Mouse (Mus musculus) CH12.LX (cell line): ENCODE data around the gene Grap2.

Experiments used
- CTCF ChIP-seq, 2 experiments: IDR thresholded peaks in 1 of 2; conservative IDR thresholded peaks in 1 of 2; 2 replicates each; pipeline ENCODE4 v1.5.1; 2011 to 2012; ENCODE audit warnings: low read depth in 2 of 2, low read length in 2 of 2, improper control_type of control experiment in 1 of 2, inconsistent platforms in 1 of 2, mild to moderate bottlenecking in 1 of 2, moderate library complexity in 1 of 2
- EP300 ChIP-seq: IDR thresholded peaks from 2 replicates; pipeline ENCODE4 v1.6.1; 2011; ENCODE audit warnings: low read length, improper control_type of control experiment
- GABPA ChIP-seq: IDR thresholded peaks from 2 replicates; pipeline ENCODE4 v1.6.1; 2012; ENCODE audit warnings: low read depth, low read length, improper control_type of control experiment, inconsistent platforms; ENCODE audit not compliant: insufficient replicate concordance
- HCFC1 ChIP-seq: IDR thresholded peaks from 2 replicates; pipeline ENCODE4 v1.6.1; 2012; ENCODE audit warnings: low read depth, mild to moderate bottlenecking, inconsistent platforms, low read length, improper control_type of control experiment
- MAX ChIP-seq: IDR thresholded peaks from 2 replicates; pipeline ENCODE4 v1.6.1; 2011; ENCODE audit warnings: low read length, improper control_type of control experiment
- MAZ ChIP-seq: IDR thresholded peaks from 2 replicates; pipeline ENCODE4 v1.6.1; 2012; ENCODE audit warnings: low read depth, mild to moderate bottlenecking, inconsistent platforms, low read length, improper control_type of control experiment, moderate library complexity
- MYC ChIP-seq: IDR thresholded peaks from 2 replicates; pipeline ENCODE4 v1.6.1; 2011; ENCODE audit warnings: low read depth, mild to moderate bottlenecking, improper control_type of control experiment, low read length
- POLR2A ChIP-seq: IDR thresholded peaks from 2 replicates; pipeline ENCODE4 v1.6.1; 2011; ENCODE audit warnings: low read depth, mild to moderate bottlenecking, improper control_type of control experiment, low read length
- POLR2AphosphoS2 ChIP-seq: IDR thresholded peaks from 2 replicates; pipeline ENCODE4 v1.6.1; 2011; ENCODE audit warnings: low read depth, low read length, improper control_type of control experiment
- TBP ChIP-seq: conservative IDR thresholded peaks from 2 replicates; pipeline ENCODE4 v1.6.1; 2011; ENCODE audit warnings: low read depth, low read length, improper control_type of control experiment
- USF1 ChIP-seq: IDR thresholded peaks from 2 replicates; pipeline ENCODE4 v1.6.1; 2014; ENCODE audit warnings: low read depth, mild to moderate bottlenecking, inconsistent platforms, low read length, improper control_type of control experiment
- USF2 ChIP-seq: conservative IDR thresholded peaks from 2 replicates; pipeline ENCODE4 v1.6.1; 2011; ENCODE audit warnings: low read depth, low read length, improper control_type of control experiment

GRCm38 (mm10) chr15:80569205-80569604 is 3.2 kb upstream of the Grap2 start:
- no peak for TF ChIP-seq EP300
- TF ChIP-seq USF1, result no peak
- no peak for TF ChIP-seq CTCF (conservative IDR thresholded peaks at IDR 0.05 in 1 of 2, IDR thresholded peaks at IDR 0.05 in 1 of 2; ENCODE audit: low read depth in 2 of 2, low read length in 2 of 2)
- no peak for TF ChIP-seq USF2
- no peak for TF ChIP-seq POLR2A
- no peak for TF ChIP-seq GABPA
- no peak for TF ChIP-seq POLR2AphosphoS2
- no peak for TF ChIP-seq TBP
- no peak for TF ChIP-seq MAZ
- no peak for TF ChIP-seq HCFC1
- TF ChIP-seq MYC, result no peak
- no peak for TF ChIP-seq MAX
